Mouse (Mus musculus): Measurements from ENCODE around the gene Gm9573.
A peak's percentile ranks its signal among the peaks of the same experiment; 100 is the strongest.

GRCm38 (mm10) chr17:35665957-35666515, 39.6 kb upstream of the Gm9573 start:
- TF ChIP-seq CTCF (IDR thresholded peaks at IDR 0.05; ENCODE audit: low read depth, low read length) (peak; percentile 51), POLR2A (IDR thresholded peaks at IDR 0.05; ENCODE audit: borderline replicate concordance, low read depth, low read length) (no peak)
